Mouse (Mus musculus): Measurements from ENCODE around the gene Pcca. TPM values are rescaled to one million over a fixed set of nuclear protein-coding genes. Genes with fewer than 3 reads are reported as not detected.

The Pcca gene
- 54.4 TPM for polyA plus RNA-seq (2014; fragmentation: Illumina TruSeq; extraction: RNeasy Lipid Tissue Mini Kit (QIAGEN cat#74804))

DNA sequence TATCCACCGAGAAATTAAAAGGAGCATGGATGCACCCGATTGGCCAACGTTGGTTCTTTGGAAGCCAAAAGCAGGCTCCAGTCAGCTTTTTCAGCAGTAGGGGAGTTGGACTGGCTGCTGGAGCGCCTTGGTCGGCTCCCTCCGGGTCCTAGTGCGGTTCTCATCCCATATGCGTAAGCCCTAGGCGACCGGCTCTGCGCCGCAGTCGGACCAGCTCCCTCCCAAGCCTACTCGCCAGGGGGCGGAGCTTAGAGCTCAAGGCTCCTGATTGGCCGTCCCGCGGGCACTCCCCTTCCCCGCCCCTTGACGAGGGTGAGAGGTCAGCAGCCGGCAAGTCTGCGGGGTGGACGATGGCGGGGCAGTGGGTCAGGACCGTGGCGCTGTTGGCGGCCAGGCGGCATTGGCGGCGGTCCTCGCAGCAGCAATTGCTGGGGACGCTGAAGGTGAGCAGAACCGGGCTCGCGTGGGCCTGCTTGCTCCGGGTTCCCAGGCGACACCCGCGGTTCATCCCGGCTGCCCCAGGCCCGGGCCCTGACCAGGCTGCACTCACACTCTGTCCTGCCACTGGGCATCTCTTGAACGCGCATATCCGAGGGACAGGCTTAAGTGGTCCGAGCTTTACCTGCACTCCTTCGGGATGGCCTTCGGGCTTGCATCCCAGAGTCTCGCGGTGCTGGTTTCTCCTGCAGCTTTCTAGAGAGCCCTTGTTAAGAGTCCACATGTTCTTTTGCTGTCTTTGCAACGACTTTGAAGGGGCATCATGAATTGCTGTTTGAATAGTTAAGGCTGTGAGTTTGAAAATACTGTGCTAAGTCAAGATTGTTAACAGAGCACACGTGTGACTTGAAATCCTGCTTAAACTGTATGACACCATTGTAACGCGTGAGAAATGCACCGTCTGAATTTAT, at the start of gene Pcca:
Pcca (plus strand) TSS at position 308 of the 908 bp plus-strand sequence.

DNA sequence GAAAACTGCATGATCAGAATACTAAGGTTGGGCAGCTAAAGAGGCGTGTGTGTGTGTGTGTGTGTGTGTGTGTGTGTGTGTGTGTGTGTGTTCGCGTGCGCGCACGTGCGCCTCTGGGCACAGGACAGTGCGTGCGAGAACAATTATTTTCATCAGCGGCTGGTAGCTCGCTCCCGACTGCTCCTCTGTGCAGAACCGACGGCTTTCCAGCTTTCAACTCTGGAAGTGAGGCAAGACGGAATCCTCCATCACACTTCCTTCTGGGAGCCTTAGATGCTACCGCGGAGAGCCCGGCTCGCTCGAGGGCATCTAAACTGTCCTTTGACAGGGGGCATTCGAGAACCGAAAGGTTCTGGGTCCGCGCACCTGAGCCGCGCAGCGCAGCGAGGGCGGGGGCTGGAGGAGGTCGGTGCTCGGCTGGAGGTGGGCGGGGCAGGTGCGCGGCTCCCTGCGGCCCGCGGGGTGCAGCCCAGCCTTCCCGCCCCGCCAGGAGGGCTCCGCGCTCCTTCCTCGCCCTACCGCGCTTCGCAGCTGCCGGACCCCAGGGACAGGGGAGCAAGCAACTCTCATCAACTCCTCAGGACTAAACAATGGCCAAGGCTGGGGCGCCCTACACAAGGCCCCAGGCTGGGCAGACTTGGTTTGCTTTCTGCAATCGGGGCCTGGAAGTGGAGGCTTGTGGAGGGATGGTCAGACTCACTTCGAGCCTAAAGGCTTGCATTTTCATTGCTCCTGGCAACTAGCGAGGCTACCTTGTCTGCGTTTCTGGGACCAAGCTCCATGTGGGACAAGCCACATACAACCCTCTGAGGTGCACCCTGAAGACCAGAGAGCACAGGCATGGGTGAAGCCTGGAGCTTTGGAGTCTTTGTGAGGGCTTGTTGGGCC, 43.4 kb upstream of the Pcca start, which contains the start of gene Gm10837:
Gm10837 (plus strand) TSS at position 146 of the 888 bp plus-strand sequence.

DNA sequence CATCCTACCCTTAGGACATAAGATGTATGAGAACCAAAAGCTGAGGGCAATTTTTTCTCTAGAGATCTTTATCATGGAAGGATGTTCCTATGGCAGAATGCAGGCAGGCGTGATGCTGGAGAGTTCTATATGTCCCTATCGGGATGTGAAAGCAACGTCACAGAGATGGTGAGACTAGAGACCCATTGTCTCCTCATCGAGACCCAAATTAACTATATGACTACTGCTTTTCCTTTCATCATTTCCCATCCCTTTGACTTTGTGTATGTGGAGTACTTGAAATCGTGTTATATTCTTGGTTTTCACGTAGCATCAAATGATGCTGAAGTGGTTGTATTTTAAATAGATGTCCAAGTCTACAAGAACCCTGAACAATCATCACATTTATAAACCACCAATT, 379.5 kb downstream of the Pcca start, which contains the start of gene Ggact:
Ggact (minus strand) TSS at position 101 of the 400 bp plus-strand sequence.

Other genes with a start within 250 kb of the Pcca start
- not detected for gene Gm5089, start 83.2 kb upstream of the Pcca start, polyA plus RNA-seq (2014; fragmentation: Illumina TruSeq; extraction: RNeasy Lipid Tissue Mini Kit (QIAGEN cat#74804))
- not detected for gene Zic5, start 68.6 kb upstream of the Pcca start, polyA plus RNA-seq (2014; fragmentation: Illumina TruSeq; extraction: RNeasy Lipid Tissue Mini Kit (QIAGEN cat#74804))
- not detected for gene Zic2, start 58.9 kb upstream of the Pcca start, polyA plus RNA-seq (2014; fragmentation: Illumina TruSeq; extraction: RNeasy Lipid Tissue Mini Kit (QIAGEN cat#74804))
- not detected for gene Gm10837, start 43.7 kb upstream of the Pcca start, polyA plus RNA-seq (2014; fragmentation: Illumina TruSeq; extraction: RNeasy Lipid Tissue Mini Kit (QIAGEN cat#74804))